Mouse (Mus musculus) cerebellum, adult 11 months (tissue): ENCODE data around the gene Cabp2.

ENCODE experiments used
- DNase-seq: peaks from one replicate; pipeline ENCODE4 v3.0.0; 2022

Cabp2 gene

DNA sequence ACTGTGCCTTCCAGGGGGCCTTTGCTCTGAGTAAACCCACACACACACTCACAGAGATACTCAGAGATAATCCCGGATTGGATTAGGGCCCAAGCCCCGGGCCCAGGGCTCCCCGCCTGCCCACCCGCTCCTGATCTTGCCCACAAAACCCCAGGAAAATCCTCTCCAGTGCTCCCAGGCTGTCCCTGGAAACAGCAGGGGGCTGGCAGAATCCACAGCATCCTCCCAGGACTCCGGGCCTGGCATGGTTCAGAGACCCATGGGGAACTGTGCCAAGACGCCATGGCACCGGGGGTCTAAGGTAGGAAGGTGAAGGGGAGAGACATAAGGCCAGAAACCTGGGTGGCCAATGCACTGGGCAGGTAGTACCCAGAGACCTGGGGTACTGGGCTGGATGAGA, 1.9 kb downstream of the Cabp2 start:
- DNase-seq, result no peak

GRCm38 (mm10) chr19:4083826-4084225, 2.4 kb downstream of the Cabp2 start:
- no peak for DNase-seq

- DNase-seq, result no peak
These were observed 3.6 kb downstream of the Cabp2 start for GRCm38 (mm10) chr19:4084984-4085383.

GRCm38 (mm10) chr19:4086156-4086555, 4.8 kb downstream of the Cabp2 start:
- peak; percentile 6 for DNase-seq

GRCm38 (mm10) chr19:4087090-4087489, 5.7 kb downstream of the Cabp2 start:
- DNase-seq, result peak; percentile 6

DNA sequence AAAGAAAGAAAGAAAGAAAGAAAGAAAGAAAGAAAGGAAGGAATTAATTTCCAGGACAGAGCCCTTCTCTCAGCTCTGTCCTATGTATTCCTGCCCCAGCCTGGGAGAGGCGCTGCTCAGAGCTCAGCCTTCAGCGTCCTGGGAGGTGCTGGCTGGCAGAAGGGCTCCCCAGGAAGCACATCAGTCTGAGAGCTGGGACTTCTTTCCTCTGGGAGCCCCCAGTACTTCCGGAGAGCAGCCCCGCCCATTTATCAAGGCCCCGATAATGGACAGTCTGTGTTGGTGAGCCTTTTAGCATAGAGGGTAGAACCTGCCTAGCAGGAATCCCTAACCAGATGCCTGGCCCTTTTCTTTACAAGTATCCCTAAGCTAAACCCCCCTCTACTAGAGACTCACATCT, 6.8 kb downstream of the Cabp2 start:
- DNase-seq, result no peak

DNA sequence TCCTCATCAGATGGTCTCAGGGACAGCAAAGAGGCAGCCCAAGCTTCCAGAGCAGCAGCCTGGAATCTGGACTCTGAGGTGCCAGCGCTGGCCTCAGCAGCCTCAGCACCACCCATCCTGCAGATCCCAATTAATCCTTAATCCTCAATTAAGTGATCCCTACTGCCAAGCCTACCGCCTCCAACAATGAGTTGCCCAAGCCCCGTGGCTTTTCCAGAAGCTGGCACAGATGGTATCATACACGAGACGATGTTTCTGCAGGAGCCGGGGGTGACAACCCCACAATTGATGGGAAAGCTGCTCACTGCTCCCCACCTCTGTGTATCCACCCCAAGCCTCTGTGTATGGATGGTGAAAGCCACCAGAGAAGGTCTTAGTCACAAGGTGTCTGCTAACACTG, 7.8 kb downstream of the Cabp2 start:
- DNase-seq, result no peak

DNA sequence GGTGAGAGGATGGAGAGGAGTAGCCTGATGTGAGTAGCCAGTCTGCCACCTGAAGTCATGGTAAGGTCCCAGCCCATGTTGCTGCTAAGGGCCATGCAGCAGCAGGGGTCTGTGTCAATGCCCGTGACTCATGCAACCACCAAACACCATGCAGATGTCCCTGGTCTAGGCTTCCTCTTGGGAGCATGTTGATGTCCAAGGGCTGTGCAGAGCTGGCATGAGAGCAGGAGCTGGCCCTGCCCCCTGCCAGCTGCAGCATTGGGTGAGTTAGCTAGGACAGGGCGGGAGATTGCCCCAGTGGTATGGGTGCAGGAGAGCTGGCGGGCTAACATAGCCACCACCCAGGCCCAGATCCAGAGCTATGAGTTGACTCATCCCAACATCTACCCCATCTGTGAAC, 9.1 kb downstream of the Cabp2 start:
- no peak for DNase-seq

DNA sequence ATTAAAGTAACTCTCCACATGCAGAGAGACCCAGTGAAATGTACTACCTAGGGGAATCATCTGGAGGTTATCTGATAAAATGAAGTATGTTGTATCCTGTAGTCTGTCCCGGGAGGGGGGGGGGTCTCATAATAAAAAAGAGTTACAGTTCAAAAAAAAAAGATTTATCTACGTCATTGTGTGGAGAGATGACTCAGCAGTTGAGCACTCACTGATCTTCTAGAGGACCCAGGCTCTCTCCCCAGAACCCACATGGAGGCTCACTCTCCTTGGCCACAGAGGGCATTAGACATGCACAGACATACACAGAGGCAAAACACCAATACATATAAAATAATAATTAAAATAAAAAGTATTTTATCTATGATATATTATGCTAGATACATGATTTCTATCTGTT, 10.0 kb downstream of the Cabp2 start:
- no peak for DNase-seq

DNA sequence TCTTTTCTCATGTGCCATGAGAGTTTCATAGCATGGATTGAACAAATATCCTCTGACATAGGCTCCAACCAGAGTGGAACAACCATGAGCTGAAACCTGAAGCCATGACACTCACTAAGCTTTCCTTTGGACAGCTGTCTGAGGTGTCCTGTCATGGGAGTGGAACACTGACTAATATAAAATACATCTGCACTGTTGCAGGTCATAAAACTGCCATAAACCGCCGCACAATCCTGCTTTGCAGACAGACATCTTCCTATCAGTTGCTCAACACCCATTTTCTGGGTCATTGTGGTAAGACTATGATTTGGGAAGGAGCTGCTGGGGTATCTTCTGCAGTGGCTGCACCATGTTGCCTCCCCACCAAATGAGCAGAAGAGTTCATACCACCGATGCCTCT, 11.4 kb downstream of the Cabp2 start:
- no peak for DNase-seq

DNA sequence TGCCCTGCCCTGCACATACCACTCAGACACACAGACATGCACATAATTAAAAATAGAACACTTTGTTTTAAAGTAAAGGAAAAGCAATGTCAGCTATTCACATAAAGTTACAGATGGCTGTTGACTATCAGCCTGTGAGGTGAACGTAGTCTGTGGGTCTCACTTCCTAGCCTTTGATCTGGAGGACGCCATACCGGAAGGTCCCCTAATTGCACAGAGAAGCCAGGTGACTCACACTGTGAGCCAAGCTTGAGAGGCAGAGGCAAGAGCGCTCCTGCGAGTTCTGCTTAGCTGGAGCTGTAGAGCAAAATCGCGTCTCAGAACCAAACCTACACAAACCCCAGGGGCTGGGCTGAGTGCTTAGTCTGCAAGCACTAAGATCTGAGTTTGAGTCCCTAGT, 12.4 kb downstream of the Cabp2 start:
- DNase-seq, result no peak

DNA sequence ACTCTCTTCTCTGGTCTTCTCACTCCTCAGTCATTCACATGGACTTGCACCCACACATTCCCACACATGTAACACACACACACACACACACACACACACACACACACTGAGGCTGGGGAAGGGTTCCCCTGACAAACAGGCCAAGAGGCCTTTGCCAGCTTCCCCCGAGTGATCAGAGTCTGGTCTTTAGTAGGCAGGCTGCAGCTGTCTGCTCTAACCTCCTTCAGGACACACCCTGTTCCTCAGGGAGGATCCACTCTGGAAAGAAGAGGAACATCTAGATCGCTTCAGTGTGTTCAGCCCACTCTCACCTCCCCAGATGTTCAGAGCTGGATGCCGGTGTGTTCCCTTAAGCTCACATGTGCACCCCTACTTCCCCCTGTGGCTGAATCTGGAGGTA, 13.0 kb downstream of the Cabp2 start:
- no peak for DNase-seq

DNA sequence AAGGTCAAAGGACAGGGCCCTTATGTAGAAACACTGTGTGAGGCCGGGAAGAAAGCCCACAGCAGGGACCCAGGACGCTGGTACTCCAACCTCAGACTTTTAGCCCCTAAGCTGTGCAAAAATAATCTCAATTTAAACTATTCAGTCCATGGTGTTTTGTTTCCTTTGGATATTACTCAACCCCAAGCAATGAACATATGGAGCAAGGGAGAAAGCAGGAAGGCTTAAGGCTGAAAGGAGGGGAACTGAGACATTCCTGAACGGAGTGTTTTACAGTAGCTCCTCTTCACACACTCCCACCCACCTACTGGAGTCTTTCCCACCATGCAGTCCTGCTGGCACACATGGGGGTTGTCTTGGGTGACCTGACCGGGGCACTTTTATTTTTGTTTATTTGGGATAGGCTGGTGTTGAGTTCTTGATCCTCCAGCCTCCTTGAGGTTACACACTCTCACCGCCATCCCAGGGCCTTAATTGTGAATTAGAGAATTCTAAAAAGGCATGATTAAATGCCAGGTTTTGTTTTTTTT, 13.5 kb downstream of the Cabp2 start:
- no peak for DNase-seq

DNA sequence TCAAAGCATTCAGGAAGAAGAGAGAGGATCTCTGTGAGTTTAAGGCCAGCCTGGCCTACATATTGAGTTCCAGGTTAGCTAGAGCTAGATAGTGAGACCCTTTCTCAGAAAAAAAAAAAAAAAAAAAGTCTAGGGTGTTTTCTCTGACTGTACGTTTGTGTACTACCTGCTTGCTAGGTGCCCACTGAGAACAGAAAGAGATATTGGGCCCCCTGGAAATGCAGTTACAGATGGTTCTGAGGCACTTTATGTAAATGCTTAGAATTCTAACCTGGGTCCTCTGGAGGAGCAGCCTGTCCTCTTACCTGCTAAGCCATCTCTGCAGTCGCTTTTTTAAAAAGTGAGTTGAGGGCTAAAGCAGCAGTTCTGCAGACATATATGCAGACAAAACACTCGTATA, 14.4 kb downstream of the Cabp2 start:
- no peak for DNase-seq

- DNase-seq, result peak; percentile 100
These were observed 15.5 kb downstream of the Cabp2 start, which contains the start of gene Cdk2ap2 for GRCm38 (mm10) chr19:4096642-4097440. Gene Cdk2ap2 (plus strand): TSS chr19:4097182.

DNA sequence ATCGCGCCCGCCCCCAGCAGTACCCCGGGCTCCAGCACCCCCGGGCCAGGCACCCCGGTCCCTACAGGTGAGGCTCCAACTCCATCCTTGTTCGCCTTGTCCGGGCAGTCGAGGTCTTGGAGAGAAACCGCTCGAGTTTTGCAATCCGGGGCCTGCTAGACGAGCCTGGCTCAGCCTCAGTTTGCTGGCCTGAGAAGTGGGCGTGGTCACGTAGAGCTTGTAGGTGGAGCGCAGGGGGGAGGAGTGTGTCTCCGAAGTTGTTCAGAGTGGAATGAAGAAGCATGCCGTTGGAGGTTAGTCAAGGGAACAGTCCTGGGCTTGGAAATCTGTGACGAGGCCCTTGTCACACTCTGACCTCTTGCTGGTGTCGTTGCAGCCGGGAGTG, 16.1 kb downstream of the Cabp2 start:
- no peak for DNase-seq

- DNase-seq, result no peak
These were observed 17.0 kb downstream of the Cabp2 start for GRCm38 (mm10) chr19:4098426-4098825.

DNA sequence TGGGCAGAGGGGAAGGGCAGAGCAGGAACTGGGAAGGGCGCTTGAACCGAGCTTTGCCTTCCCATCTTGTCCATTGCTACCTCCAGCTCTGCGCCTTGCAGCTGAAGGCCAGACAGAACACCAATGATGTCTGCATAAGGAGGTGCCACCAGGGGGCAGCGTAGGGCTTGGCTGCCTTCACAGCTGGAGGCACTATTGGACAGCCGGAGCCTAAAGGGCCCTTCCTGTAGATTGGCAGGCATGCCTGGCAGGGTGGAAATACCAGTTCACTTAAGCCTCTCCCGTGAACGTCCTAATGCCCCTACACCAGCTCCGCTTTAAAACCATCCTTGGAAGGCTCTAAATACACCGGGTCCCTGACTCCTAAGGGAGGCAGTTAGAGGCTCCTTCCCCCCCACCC, 17.7 kb downstream of the Cabp2 start:
- peak; percentile 92 for DNase-seq

GRCm38 (mm10) chr19:4099837-4100717, 18.7 kb downstream of the Cabp2 start, which contains the start of gene Pitpnm1:
Gene Pitpnm1 (plus strand): TSS chr19:4099998.
- DNase-seq, result peak; percentile 71

DNA sequence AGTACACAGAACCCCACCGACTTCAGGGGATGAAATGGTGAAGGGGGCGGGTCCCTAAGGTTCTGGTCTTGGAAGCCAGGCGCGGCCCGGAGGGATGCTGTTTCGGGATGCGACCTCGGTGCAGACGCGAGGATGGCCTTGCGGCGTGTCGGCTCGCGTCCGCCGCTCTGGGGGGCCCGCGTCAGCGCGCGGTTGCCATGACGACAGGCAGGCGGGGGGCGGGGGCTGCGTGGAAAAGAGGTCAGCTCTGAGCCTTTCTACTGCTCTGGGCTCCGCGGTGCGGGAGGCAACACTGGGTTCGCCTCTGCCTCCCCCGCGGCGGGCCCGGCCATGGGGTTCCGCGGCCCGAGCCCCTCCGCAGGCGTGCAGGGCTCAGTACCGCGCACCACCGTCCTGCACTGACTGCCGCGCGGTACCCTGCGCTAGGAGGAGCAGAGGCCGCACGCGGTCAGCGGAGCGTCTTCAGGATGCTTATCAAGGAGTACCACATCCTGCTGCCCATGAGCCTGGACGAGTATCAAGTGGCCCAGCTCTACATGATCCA, 19.4 kb downstream of the Cabp2 start:
- DNase-seq, result peak; percentile 85

DNA sequence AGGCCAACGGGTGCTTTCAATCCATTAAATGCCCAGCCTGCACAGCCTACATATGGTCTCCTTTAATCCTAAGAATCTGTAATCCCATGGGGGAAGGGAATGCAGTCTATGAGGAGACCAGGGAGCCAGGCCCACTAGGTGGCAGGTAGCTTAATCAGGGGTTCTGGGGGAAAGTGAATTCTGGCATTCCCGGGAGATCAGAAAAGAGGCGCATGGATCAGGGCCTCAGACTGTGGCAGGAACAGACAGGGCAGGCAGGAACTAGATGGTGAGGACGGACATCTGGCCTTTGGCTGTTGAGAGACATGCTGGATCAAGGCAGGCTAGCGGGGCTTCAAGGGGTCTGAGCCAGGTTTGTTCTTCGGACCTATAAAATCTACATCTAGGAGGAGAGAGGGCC, 20.1 kb downstream of the Cabp2 start:
- no peak for DNase-seq

- no peak for DNase-seq
These were observed 20.7 kb downstream of the Cabp2 start for GRCm38 (mm10) chr19:4102049-4102448.

DNA sequence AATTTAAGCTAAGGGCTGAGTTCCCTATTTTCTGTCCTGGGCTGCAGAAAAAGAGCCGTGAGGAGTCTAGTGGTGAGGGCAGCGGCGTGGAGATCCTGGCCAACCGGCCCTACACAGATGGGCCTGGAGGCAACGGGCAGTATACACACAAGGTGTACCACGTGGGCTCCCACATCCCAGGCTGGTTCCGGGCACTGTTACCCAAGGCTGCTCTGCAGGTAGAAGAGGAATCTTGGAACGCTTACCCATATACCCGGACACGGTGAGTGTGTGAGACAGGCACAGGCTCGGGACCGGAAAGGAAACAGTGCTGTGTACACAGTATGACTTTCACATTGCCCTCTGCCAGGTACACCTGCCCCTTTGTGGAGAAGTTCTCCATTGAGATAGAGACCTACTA, 21.2 kb downstream of the Cabp2 start:
- DNase-seq, result peak; percentile 63

DNA sequence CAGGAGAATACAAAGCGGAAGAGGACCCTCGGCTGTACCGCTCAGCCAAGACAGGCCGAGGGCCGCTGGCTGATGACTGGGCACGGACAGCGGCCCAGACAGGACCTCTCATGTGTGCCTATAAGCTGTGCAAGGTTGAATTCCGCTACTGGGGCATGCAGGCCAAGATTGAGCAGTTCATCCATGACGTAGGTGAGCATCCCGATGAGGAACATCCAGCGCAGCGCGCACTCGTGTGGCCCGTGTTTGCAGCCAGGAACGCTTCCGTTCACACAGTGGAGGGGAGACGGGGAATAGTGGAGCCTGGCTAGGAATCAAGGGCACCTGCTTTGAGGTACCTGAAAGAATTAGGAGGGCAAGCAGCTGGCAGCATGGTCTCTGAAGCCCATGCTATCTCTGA, 21.9 kb downstream of the Cabp2 start:
- DNase-seq, result no peak
